Mouse (Mus musculus) MEL (cell line): Measurements from ENCODE around the gene Tmem63a. TPM values are rescaled to one million over a fixed set of nuclear protein-coding genes. Genes with fewer than 3 reads are reported as not detected.
A peak's percentile ranks its signal among the peaks of the same experiment; 100 is the strongest.
"Not testable (repeated sequence)": the region's sequence is repeated elsewhere in the genome, so short reads cannot be mapped to it uniquely, and the experiment has no call there.

ENCODE experiments used
- DNase-seq: peaks from one replicate; pipeline ENCODE4 v3.0.0; 2011; ENCODE audit warnings: low read depth, low spot score
- H3K27ac ChIP-seq: 2 replicates; pipeline ENCODE4 v1.5.1; 2012; ENCODE audit warnings: low read depth, mild to moderate bottlenecking, control low read depth, low read length, moderate library complexity; ENCODE audit not compliant: control insufficient read depth
- H3K27me3 ChIP-seq, 2 experiments: fragments of 150-350 bp in 1 of 2; sonication (generic) in 1 of 2; 2 replicates each; pipeline ENCODE4 v1.6.1; 2012; ENCODE audit warnings: low read length in 2 of 2, mild to moderate bottlenecking in 2 of 2, improper control_type of control experiment in 1 of 2, moderate library complexity in 1 of 2; ENCODE audit not compliant: insufficient read depth in 2 of 2, control insufficient read depth in 1 of 2
- H3K36me3 ChIP-seq, 2 experiments: 2 replicates each; pipeline ENCODE4 v1.6.1; 2012 to 2014; ENCODE audit warnings: low read length in 2 of 2, improper control_type of control experiment in 1 of 2, inconsistent platforms in 1 of 2, mild to moderate bottlenecking in 1 of 2; ENCODE audit not compliant: insufficient read depth in 2 of 2, control insufficient read depth in 1 of 2
- H3K4me1 ChIP-seq, 2 experiments: fragments of 150-350 bp in 1 of 2; sonication (generic) in 1 of 2; 2 replicates each; pipeline ENCODE4 v1.6.1; 2012; ENCODE audit warnings: low read length in 2 of 2, improper control_type of control experiment in 1 of 2, mild to moderate bottlenecking in 1 of 2; ENCODE audit not compliant: insufficient read depth in 2 of 2, control insufficient read depth in 1 of 2
- H3K4me3 ChIP-seq, 2 experiments: fragments of 150-350 bp in 1 of 2; sonication (generic) in 1 of 2; 2 replicates each; pipeline ENCODE4 v1.5.1; 2012; ENCODE audit warnings: low read depth in 2 of 2, low read length in 2 of 2, mild to moderate bottlenecking in 2 of 2, moderate library complexity in 2 of 2, control low read depth in 1 of 2, improper control_type of control experiment in 1 of 2; ENCODE audit not compliant: control insufficient read depth in 1 of 2, insufficient read depth in 1 of 2
- H3K79me2 ChIP-seq: 2 replicates; pipeline ENCODE4 v1.6.1; 2012; ENCODE audit warnings: mild to moderate bottlenecking, low read length, moderate library complexity; ENCODE audit not compliant: control insufficient read depth, poor library complexity, insufficient read depth
- H3K9ac ChIP-seq: 2 replicates; pipeline ENCODE4 v1.6.1; 2012; ENCODE audit warnings: low read depth, mild to moderate bottlenecking, control low read depth, low read length, moderate library complexity; ENCODE audit not compliant: control insufficient read depth, poor library complexity, severe bottlenecking
- H3K9me3 ChIP-seq: fragments of 150-350 bp; sonication (generic); replicated peaks from 2 replicates; pipeline ENCODE4 v1.6.1; 2012; ENCODE audit warnings: mild to moderate bottlenecking, low read length, improper control_type of control experiment, moderate library complexity; ENCODE audit not compliant: insufficient read depth
- CHD2 ChIP-seq: IDR thresholded peaks from 2 replicates; pipeline ENCODE4 v1.6.1; 2011; ENCODE audit warnings: low read length, improper control_type of control experiment
- E2F4 ChIP-seq: IDR thresholded peaks from 2 replicates; pipeline ENCODE4 v1.6.1; 2011; ENCODE audit warnings: low read depth, low read length, improper control_type of control experiment, borderline replicate concordance
- ELF1 ChIP-seq: IDR thresholded peaks from 2 replicates; pipeline ENCODE4 v1.6.1; 2014; ENCODE audit warnings: low read depth, mild to moderate bottlenecking, inconsistent platforms, low read length, improper control_type of control experiment, moderate library complexity
- EP300 ChIP-seq, 2 experiments: IDR thresholded peaks; 2 replicates each; pipeline ENCODE4 v1.6.1; 2011; ENCODE audit warnings: improper control_type of control experiment in 2 of 2, low read length in 2 of 2, low read depth in 1 of 2, mild to moderate bottlenecking in 1 of 2
- GABPA ChIP-seq: IDR thresholded peaks from 2 replicates; pipeline ENCODE4 v1.6.1; 2012; ENCODE audit warnings: low read depth, mild to moderate bottlenecking, inconsistent platforms, low read length, improper control_type of control experiment, moderate library complexity
- HCFC1 ChIP-seq: IDR thresholded peaks from 2 replicates; pipeline ENCODE4 v1.6.1; 2012; ENCODE audit warnings: low read depth, mild to moderate bottlenecking, inconsistent platforms, low read length, improper control_type of control experiment, moderate library complexity
- JUND ChIP-seq: IDR thresholded peaks from 2 replicates; pipeline ENCODE4 v1.6.1; 2011; ENCODE audit warnings: low read depth, mild to moderate bottlenecking, improper control_type of control experiment, low read length
- MAFK ChIP-seq: IDR thresholded peaks from 2 replicates; pipeline ENCODE4 v1.6.1; 2011; ENCODE audit warnings: low read depth, mild to moderate bottlenecking, low read length, improper control_type of control experiment, borderline replicate concordance
- MAX ChIP-seq: IDR thresholded peaks from 2 replicates; pipeline ENCODE4 v1.6.1; 2011; ENCODE audit warnings: low read length, improper control_type of control experiment
- MEF2A ChIP-seq: IDR thresholded peaks from 2 replicates; pipeline ENCODE4 v1.6.1; 2014; ENCODE audit warnings: low read depth, mild to moderate bottlenecking, inconsistent platforms, low read length, improper control_type of control experiment; ENCODE audit not compliant: poor library complexity, insufficient replicate concordance, severe bottlenecking; ENCODE audit errors: extremely low read depth
- MXI1 ChIP-seq: IDR thresholded peaks from 2 replicates; pipeline ENCODE4 v1.6.1; 2011; ENCODE audit warnings: mild to moderate bottlenecking, low read depth, low read length, improper control_type of control experiment
- MYC ChIP-seq: IDR thresholded peaks from 2 replicates; pipeline ENCODE4 v1.6.1; 2011; ENCODE audit warnings: low read depth, mild to moderate bottlenecking, low read length, improper control_type of control experiment, moderate library complexity
- NELFE ChIP-seq: IDR thresholded peaks from 2 replicates; pipeline ENCODE4 v1.6.1; 2011; ENCODE audit warnings: low read depth, low read length, improper control_type of control experiment
- NRF1 ChIP-seq: IDR thresholded peaks from 2 replicates; pipeline ENCODE4 v1.6.1; 2014; ENCODE audit warnings: low read depth, mild to moderate bottlenecking, inconsistent platforms, low read length, improper control_type of control experiment, moderate library complexity; ENCODE audit not compliant: poor library complexity, insufficient read depth, severe bottlenecking
- POLR2A ChIP-seq, 2 experiments: IDR thresholded peaks; 2 replicates each; pipeline ENCODE4 v1.6.1; 2011 to 2012; ENCODE audit warnings: low read length in 2 of 2, mild to moderate bottlenecking in 2 of 2, control low read depth in 1 of 2, improper control_type of control experiment in 1 of 2, low read depth in 1 of 2, moderate library complexity in 1 of 2; ENCODE audit not compliant: control insufficient read depth in 1 of 2, insufficient read depth in 1 of 2, poor library complexity in 1 of 2
- RAD21 ChIP-seq: IDR thresholded peaks from 2 replicates; pipeline ENCODE4 v1.6.1; 2011; ENCODE audit warnings: mild to moderate bottlenecking, low read depth, low read length, improper control_type of control experiment
- RCOR1 ChIP-seq: IDR thresholded peaks from 2 replicates; pipeline ENCODE4 v1.6.1; 2012; ENCODE audit warnings: low read depth, mild to moderate bottlenecking, inconsistent platforms, low read length, improper control_type of control experiment
- SMC3 ChIP-seq: IDR thresholded peaks from 2 replicates; pipeline ENCODE4 v1.6.1; 2011; ENCODE audit warnings: low read depth, low read length, improper control_type of control experiment
- TAL1 ChIP-seq: IDR thresholded peaks from 2 replicates; pipeline ENCODE4 v1.6.1; 2012; ENCODE audit warnings: mild to moderate bottlenecking, inconsistent platforms, low read length, moderate library complexity, mixed read lengths
- TCF12 ChIP-seq: IDR thresholded peaks from 2 replicates; pipeline ENCODE4 v1.6.1; 2014; ENCODE audit warnings: low read depth, mild to moderate bottlenecking, inconsistent platforms, low read length, improper control_type of control experiment, moderate library complexity
- ZC3H11A ChIP-seq: IDR thresholded peaks from 2 replicates; pipeline ENCODE4 v1.6.1; 2012; ENCODE audit warnings: low read depth, mild to moderate bottlenecking, inconsistent platforms, low read length, improper control_type of control experiment
- ZMIZ1 ChIP-seq: IDR thresholded peaks from 2 replicates; pipeline ENCODE4 v1.6.1; 2012; ENCODE audit warnings: low read depth, mild to moderate bottlenecking, inconsistent platforms, low read length, improper control_type of control experiment, moderate library complexity
- ZNF384 ChIP-seq: IDR thresholded peaks from 2 replicates; pipeline ENCODE4 v1.6.1; 2012; ENCODE audit warnings: low read depth, mild to moderate bottlenecking, inconsistent platforms, low read length, improper control_type of control experiment
- polyA plus RNA-seq, 2 experiments: library from polyadenylated mRNA; stranded (reverse) in 1 of 2; unstranded in 1 of 2; fragments of >175 nt in 1 of 2; fragments of >200 nt in 1 of 2; gene quantifications; 2 replicates each; pipeline versions ENCODE4 v1.2.1 to v1.2.4; 2012; ENCODE audit warnings: low replicate concordance in 2 of 2, low read depth in 1 of 2; ENCODE audit not compliant: insufficient read length in 2 of 2, insufficient read depth in 1 of 2, missing spikeins in 1 of 2
- total RNA-seq: library from RNA; depleted of rRNA; stranded (reverse); fragments of 300-350 nt; gene quantifications from 2 replicates; pipeline ENCODE4 v1.2.3, GENCODE M21; 2012

Gene Tmem63a
- total and polyA plus RNA-seq, 3 experiments, result 7.7 to 12.8 TPM; not detected in 1

- H3K4me3 ChIP-seq, result no peak within 1 kb of the TSS
- no peak within 1 kb of the TSS for H3K27ac ChIP-seq
- H3K36me3 ChIP-seq, result no peaks in the 10 kb centered on the region
- TF ChIP-seq TAL1 (no peak), EP300 (IDR thresholded peaks at IDR 0.05; ENCODE audit: low read depth in 1 of 2, low read length in 2 of 2) (no peak), CHD2 (no peak), MAFK (no peak), POLR2A (IDR thresholded peaks at IDR 0.05; ENCODE audit: control insufficient read depth in 1 of 2, insufficient read depth in 1 of 2, low read depth in 1 of 2, low read length in 2 of 2, poor library complexity in 1 of 2) (no peak), TCF12 (no peak), HCFC1 (no peak), RCOR1 (no peak), RAD21 (no peak), NELFE (no peak), NRF1 (no peak), JUND (no peak)
- no peaks in the 10 kb centered on the region for H3K79me2 ChIP-seq
- peaks cover 0 to 8% of the 10 kb centered on the region in 2 experiments; a peak in 1 of 4 replicates for H3K4me1 ChIP-seq
- DNase-seq, result no peak
- H3K27me3 ChIP-seq, result no peaks in the 10 kb centered on the region
- no peak within 1 kb of the TSS for H3K9ac ChIP-seq
- no peaks in the 10 kb centered on the region for H3K9me3 ChIP-seq
Measured at GRCm38 (mm10) chr1:180892808-180893207, 49.3 kb upstream of the Tmem63a start, which contains the start of gene Lefty2. Gene Lefty2, plus strand, starts transcription at chr1:180893108.

- H3K27ac ChIP-seq, H3K36me3 ChIP-seq, H3K79me2 ChIP-seq, DNase-seq, H3K9me3 ChIP-seq, H3K27me3 ChIP-seq, H3K9ac ChIP-seq, H3K4me3 ChIP-seq, H3K4me1 ChIP-seq: not testable (repeated sequence)
Measured at GRCm38 (mm10) chr1:180894088-180894987, 47.8 kb upstream of the Tmem63a start.

DNA sequence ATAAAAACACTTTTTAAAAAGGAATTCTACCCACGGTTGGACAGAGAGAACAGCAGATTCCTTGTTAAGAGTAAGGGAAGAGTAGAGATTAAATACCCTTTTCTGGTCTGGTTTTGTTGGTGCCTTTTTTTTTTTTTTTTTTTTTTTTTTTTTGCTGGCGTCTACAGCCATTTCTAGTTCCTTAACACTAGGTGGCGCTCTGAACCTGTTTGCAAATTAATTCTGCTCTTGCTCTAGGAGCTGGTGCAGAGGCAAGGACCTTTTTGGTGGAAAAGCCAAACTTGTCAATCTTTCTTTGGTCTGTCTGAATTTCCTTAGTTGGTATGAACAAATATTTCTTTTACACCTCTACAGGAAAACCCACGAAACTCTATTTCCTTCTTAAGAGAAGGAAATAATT, 41.0 kb upstream of the Tmem63a start:
- Histone ChIP-seq H3K4me3 (no peak overlapping the region), H3K4me1 (peaks cover 2 to 25% of the 10 kb centered on the region in 2 experiments), H3K79me2 (peaks cover 19% of the 10 kb centered on the region), H3K27ac (no peak overlapping the region), H3K9ac (no peak overlapping the region), H3K9me3 (no peaks in the 10 kb centered on the region), H3K27me3 (no peaks in the 10 kb centered on the region), H3K36me3 (peaks cover 0 to 28% of the 10 kb centered on the region in 2 experiments; a peak in 2 of 4 replicates)
- peak; percentile 80 for DNase-seq
- TF ChIP-seq E2F4 (no peak), ZNF384 (peak; percentile 100), NRF1 (no peak), ZC3H11A (peak; percentile 89), CHD2 (no peak), SMC3 (peak; percentile 75), NELFE (no peak), ELF1 (no peak), JUND (no peak), TCF12 (no peak), MEF2A (no peak), MYC (peak; percentile 69; the same call in 1 of the 2 replicates), ZMIZ1 (no peak), MAX (no peak), GABPA (no peak), MAFK (no peak), MXI1 (no peak), RAD21 (peak; percentile 90)
